21 mouse cellular contexts compared by ENCODE assay signal in genomic region chr7:74484024-74484385, GRCm38 (mm10).
"Had no signal": no experiment of that assay in that cellular context is flagged by ENCODE, and none has a peak within 500 bp of the region (broad histone marks: within the 10 kb centered on the region; RNA-seq: fewer than 3 reads in every experiment).

No protein-coding gene starts in this region.

- ATAC-seq: hindbrain, embryonic 16.5 days; inflammation-experienced regulatory T-cells, adult 6 months; intestine, embryonic 16.5 days had no signal

- H3K36me3 ChIP-seq: limb, embryonic 12.5 days; limb, embryonic 15.5 days; stomach, embryonic 15.5 days had no signal

- H3K4me2 ChIP-seq: limb, embryonic 12.5 days; limb, embryonic 15.5 days; liver, embryonic 11.5 days; lung, embryonic 14.5 days; midbrain, embryonic 11.5 days; stomach, embryonic 15.5 days had no signal

- H3K9ac ChIP-seq: limb, embryonic 12.5 days; limb, embryonic 15.5 days; liver, embryonic 14.5 days; lung, embryonic 14.5 days; stomach, embryonic 15.5 days had no signal

- H3K9me3 ChIP-seq: limb, embryonic 12.5 days; limb, embryonic 15.5 days; stomach, embryonic 15.5 days had no signal

- H3K27me3 ChIP-seq: limb, embryonic 12.5 days; limb, embryonic 15.5 days; stomach, embryonic 15.5 days had no signal

- DNase-seq: kidney, adult 18-20 months; kidney, adult 9 months; kidney, postnatal 14 days; left cerebral cortex, postnatal 4 days; lung, embryonic 14.5 days; midbrain, embryonic 14.5 days; right cerebral cortex, adult 18-20 months; right cerebral cortex, postnatal 14 days; spleen, adult 18-20 months; thymus, adult 2 months; thymus, postnatal 14 days; thymus, postnatal 4 days had no signal

- H3K27ac ChIP-seq: limb, embryonic 12.5 days; limb, embryonic 15.5 days; liver, embryonic 14.5 days; stomach, embryonic 15.5 days had no signal

- H3K4me3 ChIP-seq: limb, embryonic 12.5 days; limb, embryonic 15.5 days; stomach, embryonic 15.5 days had no signal

- H3K4me1 ChIP-seq: stomach, embryonic 15.5 days had no signal
